Mouse (Mus musculus) ES-Bruce4 (cell line): Measurements from ENCODE around the gene Ubr1. TPM values are rescaled to one million over a fixed set of nuclear protein-coding genes. Genes with fewer than 3 reads are reported as not detected.

Source experiments
- H3K27ac ChIP-seq: 2 replicates; pipeline ENCODE4 v1.5.1; 2012; ENCODE audit warnings: low read length, inconsistent platforms; ENCODE audit not compliant: insufficient read depth
- H3K27me3 ChIP-seq: 2 replicates; pipeline ENCODE4 v1.6.1; 2012; ENCODE audit warnings: mild to moderate bottlenecking, low read length, inconsistent platforms; ENCODE audit not compliant: control insufficient read depth, poor library complexity, insufficient read depth, severe bottlenecking
- H3K36me3 ChIP-seq: 2 replicates; pipeline ENCODE4 v1.6.1; 2012; ENCODE audit warnings: inconsistent platforms, mild to moderate bottlenecking, low read length, moderate library complexity; ENCODE audit not compliant: control insufficient read depth, poor library complexity, insufficient read depth, severe bottlenecking
- H3K4me1 ChIP-seq: one replicate; pipeline ENCODE4 v1.8.1; 2011; ENCODE audit warnings: low read length; ENCODE audit not compliant: control insufficient read depth, insufficient read depth
- H3K4me3 ChIP-seq: 2 replicates; pipeline ENCODE4 v1.5.1; 2011; ENCODE audit warnings: low read depth, mild to moderate bottlenecking, low read length
- H3K9ac ChIP-seq: 2 replicates; pipeline ENCODE4 v1.6.1; 2012; ENCODE audit warnings: low read depth, mild to moderate bottlenecking, inconsistent platforms; ENCODE audit not compliant: poor library complexity, severe bottlenecking
- H3K9me3 ChIP-seq: replicated peaks from 2 replicates; pipeline ENCODE4 v1.6.1; 2012; ENCODE audit warnings: mild to moderate bottlenecking, low read length, inconsistent platforms; ENCODE audit not compliant: control insufficient read depth, poor library complexity, insufficient read depth, severe bottlenecking
- CTCF ChIP-seq: IDR thresholded peaks from one replicate; pipeline ENCODE4 v1.8.1; 2011; ENCODE audit warnings: low read depth, low read length
- EP300 ChIP-seq: IDR thresholded peaks from 2 replicates; pipeline ENCODE4 v1.6.1; 2011; ENCODE audit warnings: low read depth, low read length; ENCODE audit not compliant: insufficient read depth
- POLR2A ChIP-seq: IDR thresholded peaks from one replicate; pipeline ENCODE4 v1.8.1; 2011; ENCODE audit warnings: low read length; ENCODE audit not compliant: insufficient read depth
- polyA plus RNA-seq: library from polyadenylated mRNA; stranded (reverse); fragments of >200 nt; gene quantifications from 2 replicates; pipeline ENCODE4 v1.2.4, GENCODE M21; 2011; ENCODE audit warnings: low read depth; ENCODE audit not compliant: missing spikeins, insufficient read depth, insufficient read length

The Ubr1 gene
- polyA plus RNA-seq, 1 experiment: 29.5 TPM

DNA sequence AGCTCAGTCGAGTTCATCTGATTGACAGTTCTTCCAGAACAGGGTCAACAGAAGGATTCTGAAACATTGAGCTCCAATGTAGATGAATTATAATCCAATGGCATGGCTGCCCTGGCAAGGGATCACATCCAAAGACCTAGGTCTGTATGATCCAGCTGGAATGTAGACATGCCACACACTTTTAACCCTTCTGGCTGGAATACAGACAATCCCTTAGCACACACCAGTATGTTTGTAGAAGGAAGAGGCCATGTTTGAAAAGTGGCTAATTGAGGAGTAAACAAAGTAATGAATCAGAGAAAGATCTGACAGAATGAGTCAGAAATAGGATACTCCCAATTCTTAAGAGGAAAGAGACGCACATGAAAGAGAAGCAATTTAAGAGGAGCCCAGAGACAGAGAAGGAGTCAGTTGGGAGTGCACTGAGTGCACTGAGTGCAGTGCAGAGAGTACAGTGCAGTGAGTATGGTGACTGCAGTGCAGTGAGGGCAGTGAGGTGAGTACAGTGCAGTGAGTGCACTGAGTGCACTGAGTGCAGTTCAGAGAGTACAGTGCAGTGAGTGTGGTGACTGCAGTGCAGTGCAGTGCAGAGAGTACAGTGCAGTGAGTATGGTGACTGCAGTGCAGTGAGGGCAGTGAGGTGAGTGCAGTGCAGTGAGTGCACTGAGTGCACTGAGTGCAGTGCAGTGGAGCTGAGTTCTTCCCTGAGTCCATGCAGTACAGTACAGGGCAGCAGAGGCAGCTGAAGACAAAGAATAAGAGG, 18.2 kb downstream of the Ubr1 start:
- Histone ChIP-seq H3K4me1 (no peaks in the 10 kb centered on the region), H3K4me3 (no peak overlapping the region), H3K9ac (no peak overlapping the region), H3K9me3 (no peaks in the 10 kb centered on the region), H3K27ac (no peak overlapping the region), H3K36me3 (no peaks in the 10 kb centered on the region), H3K27me3 (no peaks in the 10 kb centered on the region)
- no peak for TF ChIP-seq EP300
- no peak for TF ChIP-seq POLR2A

DNA sequence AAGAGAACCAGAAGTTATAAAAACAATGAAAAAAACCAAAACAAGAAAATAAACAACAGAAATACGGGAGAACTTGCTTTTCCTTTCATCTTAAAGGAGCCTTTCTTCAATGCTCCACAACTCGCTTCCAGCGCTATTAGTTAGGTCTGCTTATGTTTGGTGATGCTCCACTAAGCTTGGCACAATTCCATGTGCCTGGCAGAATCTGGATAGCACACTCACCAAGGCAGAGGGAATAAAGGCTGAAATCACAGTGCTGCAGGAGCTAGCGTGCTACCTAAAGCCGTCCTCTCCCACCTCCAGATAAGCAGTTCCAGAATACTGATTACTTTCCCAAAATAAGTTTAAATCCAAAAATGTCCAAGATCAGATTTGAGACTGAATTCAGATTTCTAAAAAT, 19.3 kb downstream of the Ubr1 start:
- Histone ChIP-seq H3K27me3 (no peaks in the 10 kb centered on the region), H3K9ac (no peak overlapping the region), H3K36me3 (no peaks in the 10 kb centered on the region), H3K27ac (no peak overlapping the region), H3K4me1 (no peaks in the 10 kb centered on the region), H3K4me3 (no peak overlapping the region), H3K9me3 (no peaks in the 10 kb centered on the region)
- TF ChIP-seq CTCF (no peak), POLR2A (no peak), EP300 (no peak)

DNA sequence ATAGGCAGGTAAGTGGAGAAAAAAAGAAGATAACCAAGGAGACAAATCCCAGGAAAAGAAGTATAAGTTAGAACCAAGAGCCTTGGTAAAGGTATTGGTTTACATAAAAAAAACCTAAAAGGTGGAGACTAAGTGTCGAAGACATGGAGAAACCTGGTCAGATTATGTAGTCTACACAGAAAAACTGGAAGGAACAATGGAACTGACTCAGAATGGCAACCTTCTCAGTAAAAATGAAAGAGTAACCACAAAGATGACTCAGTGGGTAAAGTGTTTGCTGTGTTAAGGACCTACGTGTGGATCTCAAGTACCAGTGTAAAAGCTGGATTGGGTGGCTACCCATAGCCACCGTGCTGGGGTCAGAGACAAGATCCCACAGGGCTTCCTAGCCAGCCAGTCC, 37.5 kb downstream of the Ubr1 start:
- H3K9ac ChIP-seq: no peak overlapping the region

DNA sequence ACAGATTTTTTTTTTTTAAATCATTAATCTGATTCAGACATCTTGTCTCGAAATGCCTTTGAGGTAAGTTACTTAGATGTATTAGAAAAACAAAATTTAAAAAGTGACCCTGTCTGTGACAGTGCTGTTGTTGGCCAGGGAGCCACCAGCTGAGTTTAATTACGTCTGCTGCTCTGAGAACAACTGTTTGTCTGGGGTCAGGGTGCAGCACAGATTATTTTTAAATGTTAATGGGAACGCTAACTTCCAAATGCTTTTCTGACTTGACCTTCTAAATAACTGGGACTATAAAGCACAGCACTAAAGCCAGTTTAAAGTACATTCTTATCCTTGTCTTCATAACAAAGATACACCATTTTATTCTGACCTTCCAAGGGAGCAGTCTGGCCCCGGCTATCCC, 61.0 kb downstream of the Ubr1 start:
- no peaks in the 10 kb centered on the region for H3K9me3 ChIP-seq
- TF ChIP-seq CTCF (no peak), POLR2A (no peak), EP300 (no peak)
- no peaks in the 10 kb centered on the region for H3K27me3 ChIP-seq
- H3K27ac ChIP-seq: no peak overlapping the region
- no peak overlapping the region for H3K9ac ChIP-seq
- no peaks in the 10 kb centered on the region; the same call in none of the 2 replicates for H3K36me3 ChIP-seq
- no peak overlapping the region for H3K4me3 ChIP-seq
- no peaks in the 10 kb centered on the region for H3K4me1 ChIP-seq

More for the DNA sequence above, 37.5 kb downstream of the Ubr1 start:
- TF ChIP-seq CTCF (no peak), EP300 (no peak), POLR2A (no peak)
- H3K4me1 ChIP-seq: no peaks in the 10 kb centered on the region
- H3K36me3 ChIP-seq: peaks cover 2% of the 10 kb centered on the region
- no peaks in the 10 kb centered on the region for H3K9me3 ChIP-seq
- H3K4me3 ChIP-seq: no peak overlapping the region
- no peaks in the 10 kb centered on the region for H3K27me3 ChIP-seq
- no peak overlapping the region for H3K27ac ChIP-seq

GRCm38 (mm10) chr2:120896361-120896760, 74.2 kb downstream of the Ubr1 start:
- Histone ChIP-seq H3K36me3 (0 out of 2 replicates have a peak, but pooled peaks cover 2% of the 10 kb centered on the region), H3K9me3 (no peaks in the 10 kb centered on the region), H3K27ac (no peak overlapping the region), H3K4me3 (no peak overlapping the region), H3K27me3 (no peaks in the 10 kb centered on the region), H3K4me1 (no peaks in the 10 kb centered on the region), H3K9ac (no peak overlapping the region)
- TF ChIP-seq POLR2A: no peak
- TF ChIP-seq CTCF: no peak
- TF ChIP-seq EP300: no peak

DNA sequence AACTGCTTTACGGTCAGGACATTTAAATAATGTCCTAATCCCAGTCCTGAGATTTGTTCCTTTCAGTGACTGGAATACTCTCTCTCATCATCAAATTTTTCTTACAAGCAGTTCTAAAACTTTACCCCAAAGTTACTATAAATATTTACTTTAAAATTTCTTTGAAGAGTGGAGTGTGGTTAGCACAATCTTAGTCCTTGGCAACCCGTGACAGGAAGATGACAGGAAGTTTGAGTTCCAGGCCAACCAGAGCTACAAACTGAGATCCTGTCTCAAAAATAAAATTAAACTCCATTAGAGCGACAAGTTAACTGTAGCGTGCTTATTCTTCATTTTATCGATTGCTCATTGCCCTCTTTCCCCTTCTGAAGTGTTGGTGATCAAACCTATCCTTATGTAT, 82.9 kb downstream of the Ubr1 start:
- no peak for TF ChIP-seq POLR2A
- TF ChIP-seq CTCF: no peak
- no peak for TF ChIP-seq EP300
- Histone ChIP-seq H3K36me3 (no peaks in the 10 kb centered on the region), H3K27ac (no peak overlapping the region), H3K9ac (no peak overlapping the region), H3K4me3 (no peak overlapping the region), H3K4me1 (no peaks in the 10 kb centered on the region), H3K27me3 (no peaks in the 10 kb centered on the region), H3K9me3 (no peaks in the 10 kb centered on the region)
